Mouse (Mus musculus) forebrain, embryonic 16.5 days (tissue): Measurements from ENCODE around the gene Mrpl23. TPM values are rescaled to one million over a fixed set of nuclear protein-coding genes. Genes with fewer than 3 reads are reported as not detected.
A peak's percentile ranks its signal among the peaks of the same experiment; 100 is the strongest.

Source experiments
- ATAC-seq: fragments of 200-750 bp; cut with Nextera tagmentation; 2 replicates; pipeline ENCODE4 v1.8.0; 2017; ENCODE audit warnings: mild to moderate bottlenecking, moderate library complexity
- H3K27ac ChIP-seq: fragments of 300-500 bp; sonication (generic); 2 replicates; pipeline ENCODE4 v1.5.1; 2014; ENCODE audit warnings: low read length, control low read depth
- H3K27me3 ChIP-seq: fragments of 300-500 bp; sonication (generic); replicated peaks from 2 replicates; pipeline ENCODE4 v1.6.1; 2014; ENCODE audit warnings: low read length; ENCODE audit not compliant: control insufficient read depth, insufficient read depth
- H3K36me3 ChIP-seq: fragments of 300-500 bp; sonication (generic); 2 replicates; pipeline ENCODE4 v1.6.1; 2014; ENCODE audit not compliant: control insufficient read depth, insufficient read depth
- H3K4me1 ChIP-seq: fragments of 300-500 bp; sonication (generic); replicated peaks from 2 replicates; pipeline ENCODE4 v1.6.1; 2014; ENCODE audit warnings: low read length; ENCODE audit not compliant: control insufficient read depth, insufficient read depth
- H3K4me2 ChIP-seq: fragments of 300-500 bp; sonication (generic); 2 replicates; pipeline ENCODE4 v1.6.1; 2014; ENCODE audit warnings: mild to moderate bottlenecking, low read length, control low read depth
- H3K4me3 ChIP-seq: fragments of 300-500 bp; sonication (generic); replicated peaks from 2 replicates; pipeline ENCODE4 v1.5.1; 2014; ENCODE audit warnings: mild to moderate bottlenecking, low read length, control low read depth
- H3K9ac ChIP-seq: fragments of 300-500 bp; sonication (generic); replicated peaks from 2 replicates; pipeline ENCODE4 v1.6.1; 2014; ENCODE audit warnings: low read depth, low read length, control low read depth
- H3K9me3 ChIP-seq: fragments of 300-500 bp; sonication (generic); 2 replicates; pipeline ENCODE4 v1.6.1; 2016; ENCODE audit warnings: low read length; ENCODE audit not compliant: control insufficient read depth
- whole genome bisulfite sequencing: fragments of 180-500 bp; shearing (Covaris S2); extraction: QIAGEN DNeasy Blood & Tissue Kit; methylation state at CpG from one replicate; pipeline ENCODE4 v1.1.7; 2014; 5-methylcytosine and 5-hydroxymethylcytosine counted together
- polyA plus RNA-seq: library from polyadenylated mRNA; unstranded; fragments of >200 nt; fragmentation: Nextera tagmentation; extraction: Ambion mirVana; gene quantifications from 2 replicates; pipeline ENCODE4 v1.2.1, GENCODE M21; 2015

Gene Mrpl23
- polyA plus RNA-seq, 1 experiment from 2014 or later: 23.0 TPM

DNA sequence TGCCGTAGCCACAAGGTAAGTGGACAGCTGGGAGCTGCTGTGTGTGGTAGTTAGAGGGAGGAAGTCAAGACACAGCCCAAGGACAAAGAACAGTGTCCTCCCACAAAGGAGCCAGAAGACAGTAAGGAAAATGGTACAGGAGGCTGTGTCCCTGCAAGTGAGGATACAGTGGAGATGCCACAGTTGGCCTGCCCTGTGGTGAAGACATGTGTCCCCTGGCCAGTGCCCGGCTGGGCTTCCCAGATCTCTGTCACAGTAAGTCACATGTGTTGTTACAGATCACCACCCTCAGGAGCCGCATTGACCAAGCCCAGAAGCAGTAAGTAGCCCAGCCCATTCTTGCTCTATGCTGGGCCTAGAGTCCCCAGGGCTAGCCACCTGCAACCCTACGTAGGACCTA lies 18.4 kb upstream of the Mrpl23 start:
- WGBS: 87% methylated on average over 4 of the region's 4 CpGs
- H3K9me3 ChIP-seq: no peaks in the 10 kb centered on the region
- no peaks in the 10 kb centered on the region for H3K36me3 ChIP-seq
- peaks cover 8% of the 10 kb centered on the region; the same call in 1 of the 2 replicates for H3K4me1 ChIP-seq
- no peak overlapping the region for H3K9ac ChIP-seq
- H3K27ac ChIP-seq: no peak overlapping the region
- H3K4me2 ChIP-seq: no peak overlapping the region
- no peaks in the 10 kb centered on the region for H3K27me3 ChIP-seq
- no peak overlapping the region for H3K4me3 ChIP-seq
- ATAC-seq: no peak

DNA sequence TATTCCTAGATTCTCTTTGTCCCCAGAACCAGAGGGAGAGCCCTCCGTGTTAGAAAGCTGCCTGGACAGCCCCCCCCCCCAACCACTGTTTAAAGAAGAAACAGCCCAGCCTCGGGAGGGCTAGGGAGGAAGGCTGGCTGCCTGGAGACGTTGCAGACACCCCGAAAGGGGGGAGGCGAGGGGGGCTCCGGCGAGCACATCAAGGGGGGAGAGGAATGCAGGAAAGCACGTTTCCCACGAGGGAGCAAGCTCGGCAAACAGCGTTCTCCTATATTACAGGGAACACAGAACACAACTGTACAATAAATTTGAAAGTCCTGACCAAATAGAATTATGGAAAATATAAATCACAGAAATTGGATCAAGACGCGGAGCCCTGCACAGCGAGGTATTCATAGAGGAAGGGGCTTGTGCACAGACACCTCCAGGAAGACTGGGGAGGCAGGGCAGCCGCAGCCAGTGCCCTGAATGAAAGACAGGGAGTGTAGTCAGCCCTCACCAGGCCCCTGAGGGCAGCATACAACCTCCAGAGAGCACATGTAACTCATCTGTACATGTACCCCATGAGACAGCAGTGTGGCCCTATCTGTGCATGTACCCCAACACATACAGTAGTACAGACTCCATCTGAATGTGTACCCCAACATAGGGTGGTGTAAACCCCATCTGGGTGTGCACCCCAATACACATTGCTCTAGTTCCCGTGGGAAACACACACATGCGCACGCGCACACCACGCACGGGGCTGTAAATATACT lies 16.1 kb upstream of the Mrpl23 start:
- ATAC-seq: peak; percentile 10; the same call in 1 of the 2 replicates
- Histone ChIP-seq H3K9ac (0 out of 2 replicates have a peak overlapping the region, but pooled peaks have one; percentile 20), H3K27ac (no peak overlapping the region)

DNA sequence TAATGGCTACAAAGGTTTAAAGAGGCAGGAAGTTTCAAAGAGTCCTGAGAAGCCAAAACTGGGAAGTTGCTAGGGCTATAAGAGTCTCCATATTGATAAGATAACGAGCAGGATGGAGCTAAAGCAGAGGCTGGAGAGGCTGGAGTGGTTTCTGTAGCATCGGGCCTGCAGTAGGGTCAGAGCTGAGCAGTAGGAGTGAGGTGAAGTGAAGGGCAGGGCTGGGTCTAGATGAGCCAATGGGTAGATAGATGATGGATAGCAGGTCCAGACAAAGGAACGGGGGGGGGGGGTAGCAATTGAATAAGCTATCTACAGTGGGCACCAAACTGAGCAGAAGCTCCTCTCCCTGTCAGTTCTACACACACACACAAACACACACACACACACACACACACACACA lies 15.0 kb upstream of the Mrpl23 start:
- WGBS: 76% methylated on average over 3 of the region's 3 CpGs
- no peaks in the 10 kb centered on the region for H3K36me3 ChIP-seq
- H3K9ac ChIP-seq: no peak overlapping the region
- no peak overlapping the region for H3K27ac ChIP-seq
- no peaks in the 10 kb centered on the region for H3K9me3 ChIP-seq
- H3K4me3 ChIP-seq: no peak overlapping the region
- H3K4me1 ChIP-seq: 0 out of 2 replicates have a peak, but pooled peaks cover 3% of the 10 kb centered on the region
- no peak for ATAC-seq
- no peak overlapping the region for H3K4me2 ChIP-seq
- no peaks in the 10 kb centered on the region for H3K27me3 ChIP-seq

More for the DNA sequence above, 16.1 kb upstream of the Mrpl23 start:
- Histone ChIP-seq H3K4me1 (0 out of 2 replicates have a peak, but pooled peaks cover 3% of the 10 kb centered on the region), H3K4me2 (no peak overlapping the region), H3K4me3 (no peak overlapping the region), H3K36me3 (no peaks in the 10 kb centered on the region), H3K27me3 (no peaks in the 10 kb centered on the region), H3K9me3 (no peaks in the 10 kb centered on the region)
- WGBS: 48% methylated on average over 21 of the region's 21 CpGs

DNA sequence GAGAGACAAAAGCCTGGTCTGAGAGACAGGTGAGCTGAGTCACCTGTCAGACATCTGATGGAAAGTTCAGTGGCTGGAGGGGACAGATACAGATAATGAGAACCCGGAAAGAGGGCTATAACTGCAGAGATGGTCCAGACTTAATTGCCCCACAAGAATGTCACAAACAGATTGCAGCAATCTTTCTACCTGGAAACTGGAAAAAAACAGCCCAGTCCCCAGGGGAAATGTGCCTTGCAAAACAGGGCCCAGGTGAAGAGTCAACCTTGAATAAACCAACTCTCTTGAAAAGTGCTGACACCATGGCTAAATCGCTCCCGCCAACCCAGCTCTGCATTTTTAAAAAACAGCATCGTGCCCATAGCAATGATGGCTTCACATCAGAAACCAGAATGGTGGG lies 12.2 kb upstream of the Mrpl23 start:
- Histone ChIP-seq H3K4me3 (no peak overlapping the region), H3K4me1 (0 out of 2 replicates have a peak, but pooled peaks cover 3% of the 10 kb centered on the region), H3K9me3 (no peaks in the 10 kb centered on the region), H3K27me3 (no peaks in the 10 kb centered on the region), H3K9ac (no peak overlapping the region), H3K36me3 (no peaks in the 10 kb centered on the region), H3K27ac (no peak overlapping the region), H3K4me2 (no peak overlapping the region)
- no peak for ATAC-seq
- 91% methylated on average over 4 of the region's 4 CpGs for WGBS

DNA sequence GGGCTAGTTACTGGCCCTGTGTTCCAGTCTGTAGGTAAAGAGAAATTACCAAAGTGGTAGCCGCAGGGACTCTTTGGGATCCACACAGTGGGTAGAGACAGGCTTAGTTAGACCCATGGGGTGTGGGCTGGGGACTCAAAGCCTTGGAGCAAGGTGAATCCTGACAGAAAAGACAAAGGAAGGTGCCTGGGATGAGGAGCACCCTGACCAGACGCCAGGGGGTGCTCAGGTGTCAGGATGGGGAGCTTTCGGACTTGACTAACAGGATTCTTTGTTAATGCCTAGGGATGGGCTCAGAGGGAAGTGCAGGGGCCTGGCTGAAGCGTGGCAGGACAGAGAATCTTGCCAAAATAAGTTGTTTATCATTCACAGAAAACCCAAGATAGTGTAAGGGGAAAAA lies 10.1 kb upstream of the Mrpl23 start:
- WGBS: 20% methylated on average over 4 of the region's 4 CpGs
- H3K9ac ChIP-seq: no peak overlapping the region
- H3K27me3 ChIP-seq: no peaks in the 10 kb centered on the region
- no peak overlapping the region for H3K27ac ChIP-seq
- no peak overlapping the region for H3K4me2 ChIP-seq
- peaks cover 3% of the 10 kb centered on the region; the same call in 1 of the 2 replicates for H3K4me1 ChIP-seq
- ATAC-seq: no peak
- no peaks in the 10 kb centered on the region for H3K9me3 ChIP-seq
- no peak overlapping the region for H3K4me3 ChIP-seq
- H3K36me3 ChIP-seq: no peaks in the 10 kb centered on the region

DNA sequence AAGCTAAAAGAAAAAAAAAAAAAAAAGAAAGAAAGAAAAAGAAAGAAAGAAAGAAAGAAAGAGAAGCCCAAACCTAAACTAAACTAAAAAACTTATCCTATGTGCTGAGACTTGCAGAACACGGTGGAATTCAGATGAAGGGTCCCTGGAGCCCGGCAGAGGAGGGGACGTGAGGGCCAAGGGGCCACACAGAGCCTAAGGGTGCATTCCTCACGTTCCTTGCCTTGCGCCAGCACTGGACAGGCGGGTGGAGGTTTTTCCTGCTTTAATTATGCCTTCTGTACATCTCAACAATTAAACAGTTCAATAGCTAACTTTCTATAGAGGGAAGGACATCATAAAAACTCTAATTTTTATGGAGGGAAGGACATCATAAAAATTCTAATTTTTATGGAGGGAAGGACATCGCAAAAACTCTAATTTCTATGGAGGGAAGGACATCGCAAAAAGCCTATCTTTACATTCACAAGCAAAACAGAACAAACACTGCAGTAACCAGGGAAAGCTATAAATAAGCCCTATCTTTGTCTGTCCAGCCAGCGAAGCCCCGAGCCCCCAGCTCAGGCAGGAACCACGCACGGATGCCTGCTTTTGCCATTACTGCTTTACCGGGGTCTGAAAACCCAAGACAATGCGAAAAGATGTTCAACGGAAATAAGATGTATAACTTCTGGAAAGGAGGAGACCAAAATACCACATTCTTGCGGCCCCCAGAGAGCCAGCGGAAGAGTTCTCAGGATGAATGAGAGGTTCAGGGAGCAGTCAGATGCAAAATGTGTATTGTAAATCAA lies 9.1 kb upstream of the Mrpl23 start:
- 66% methylated on average over 17 of the region's 17 CpGs for WGBS
- no peaks in the 10 kb centered on the region for H3K9me3 ChIP-seq
- H3K27me3 ChIP-seq: no peaks in the 10 kb centered on the region
- H3K4me2 ChIP-seq: no peak overlapping the region
- H3K27ac ChIP-seq: no peak overlapping the region
- no peak overlapping the region for H3K4me3 ChIP-seq
- no peak for ATAC-seq
- H3K9ac ChIP-seq: no peak overlapping the region
- no peaks in the 10 kb centered on the region for H3K36me3 ChIP-seq
- peaks cover 3% of the 10 kb centered on the region; the same call in 1 of the 2 replicates for H3K4me1 ChIP-seq

DNA sequence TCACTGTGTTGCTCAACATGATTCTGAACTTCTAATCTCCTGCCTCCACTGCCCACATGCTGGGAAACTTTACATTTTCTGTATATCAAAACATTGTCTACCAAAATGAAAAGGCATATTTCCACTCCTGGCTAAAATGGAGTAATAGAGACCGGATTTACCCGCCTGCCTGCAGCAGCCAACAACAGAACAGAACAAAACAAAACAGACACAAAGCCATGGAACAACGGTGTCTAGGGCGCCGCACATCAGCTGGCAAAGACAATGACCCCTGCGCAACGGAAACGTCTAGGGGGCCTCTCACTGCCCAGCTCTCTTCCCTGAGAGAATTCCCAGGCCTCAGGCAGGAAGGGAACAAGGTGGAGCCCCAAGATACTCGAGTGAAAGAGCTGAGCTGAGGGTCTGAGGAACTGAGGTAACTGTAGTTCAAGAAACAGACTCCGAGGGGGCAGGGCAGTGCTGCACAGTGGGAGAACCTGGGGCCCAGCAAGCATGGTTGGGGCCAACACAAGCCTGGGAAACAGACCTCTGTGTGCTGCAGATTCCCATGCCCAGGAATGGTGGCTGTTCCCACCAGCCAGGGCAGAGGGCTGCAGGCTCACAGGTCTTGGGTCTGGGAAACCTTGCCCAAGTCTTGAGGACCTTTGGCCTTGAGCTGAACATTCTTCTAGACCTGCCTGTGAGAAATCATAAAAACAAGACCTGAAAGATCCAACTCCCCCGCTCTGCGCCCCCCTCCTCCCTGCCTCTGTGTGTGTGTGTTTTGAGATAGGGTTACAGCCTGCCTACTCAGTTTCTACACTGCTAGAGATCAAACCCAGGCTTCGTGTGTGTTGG lies 6.9 kb upstream of the Mrpl23 start:
- Histone ChIP-seq H3K9ac (no peak overlapping the region), H3K36me3 (no peaks in the 10 kb centered on the region), H3K9me3 (no peaks in the 10 kb centered on the region), H3K4me1 (peaks cover 3% of the 10 kb centered on the region; the same call in 1 of the 2 replicates), H3K4me3 (no peak overlapping the region), H3K27me3 (no peaks in the 10 kb centered on the region), H3K27ac (no peak overlapping the region), H3K4me2 (no peak overlapping the region)
- ATAC-seq: no peak
- WGBS: 27% methylated on average over 13 of the region's 13 CpGs

DNA sequence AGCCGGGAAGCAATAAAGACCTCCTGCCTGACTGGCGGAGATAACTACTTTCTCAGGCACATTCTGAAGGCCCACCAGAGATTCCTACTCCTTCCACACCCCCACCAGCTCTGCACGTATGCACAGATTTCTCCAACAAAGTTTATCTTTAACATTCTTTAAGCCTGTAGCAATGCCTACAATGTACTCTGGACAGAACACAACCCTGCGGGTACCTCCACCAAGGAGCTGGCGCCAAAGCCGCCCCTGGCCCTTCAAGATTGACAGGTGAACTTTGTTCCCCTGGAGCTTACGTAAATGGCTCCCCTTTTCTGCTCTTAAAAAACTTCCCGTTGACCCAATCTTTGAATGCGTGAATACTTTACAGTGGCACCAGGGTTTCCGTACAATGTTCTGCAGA lies 3.1 kb upstream of the Mrpl23 start:
- no peak overlapping the region for H3K27ac ChIP-seq
- H3K36me3 ChIP-seq: no peaks in the 10 kb centered on the region
- 71% methylated on average over 10 of the region's 10 CpGs for WGBS
- no peak overlapping the region for H3K4me2 ChIP-seq
- ATAC-seq: no peak
- no peak overlapping the region for H3K9ac ChIP-seq
- H3K27me3 ChIP-seq: no peaks in the 10 kb centered on the region
- H3K9me3 ChIP-seq: no peaks in the 10 kb centered on the region
- no peak overlapping the region for H3K4me3 ChIP-seq
- H3K4me1 ChIP-seq: peaks cover 14% of the 10 kb centered on the region
